ENCODE assay signal across 9 mouse cellular contexts in the genomic region with DNA sequence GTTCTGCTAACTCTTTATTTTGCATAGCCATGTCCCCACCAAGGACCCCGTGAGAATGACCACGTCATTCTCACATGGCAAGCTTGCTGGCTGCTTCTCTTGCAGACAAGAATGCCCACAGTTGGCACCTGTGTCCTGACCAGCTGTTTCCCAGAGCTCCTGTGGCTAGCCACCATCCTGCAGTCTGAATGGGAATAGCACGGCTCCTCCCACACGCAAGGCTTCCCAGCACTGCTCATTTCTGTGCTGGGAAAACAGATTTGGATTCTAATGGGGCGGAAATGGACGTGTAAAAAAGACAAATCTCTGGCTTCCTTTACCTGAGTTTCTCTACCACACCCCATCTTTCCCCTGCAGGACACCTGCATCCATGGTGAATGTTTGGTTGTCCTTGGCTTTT.
DNase-seq lines count a peak whose midpoint lies in the region; ATAC-seq lines count a peak whose summit lies in the region.
"Had no signal": no experiment of that assay in that cellular context is flagged by ENCODE, and none has a peak within 500 bp of the region (broad histone marks: within the 10 kb centered on the region; RNA-seq: fewer than 3 reads in every experiment).

No protein-coding gene starts in this region.

- no peak overlapping the region for H3K4me3 ChIP-seq in neural tube, embryonic 11.5 days (ENCODE audit: low read depth, low read length)
- no peak overlapping the region for H3K4me3 ChIP-seq in neural tube, embryonic 15.5 days (replicated peaks)

- no peaks in the 10 kb centered on the region for H3K9me3 ChIP-seq in neural tube, embryonic 11.5 days (ENCODE audit: control insufficient read depth, low read length)
- H3K9me3 ChIP-seq in neural tube, embryonic 15.5 days (replicated peaks), result no peaks in the 10 kb centered on the region

- H3K27ac ChIP-seq in neural tube, embryonic 11.5 days (ENCODE audit: low read depth, low read length), result no peak overlapping the region
- H3K27ac ChIP-seq in neural tube, embryonic 15.5 days (replicated peaks), result no peak overlapping the region

- no peak overlapping the region for H3K9ac ChIP-seq in neural tube, embryonic 11.5 days (ENCODE audit: low read length)
- H3K9ac ChIP-seq in neural tube, embryonic 15.5 days (replicated peaks), result no peak overlapping the region

- 55% methylated on average over 6 of the region's 6 CpGs for WGBS in neural tube, embryonic 11.5 days
- 27% methylated on average over 6 of the region's 6 CpGs for WGBS in neural tube, embryonic 15.5 days

- peak; percentile 60; the same call in 1 of the 2 replicates for ATAC-seq in neural tube, embryonic 11.5 days (ENCODE audit: insufficient read depth, low FRiP score, low TSS enrichment)
- no peak for ATAC-seq in neural tube, embryonic 15.5 days (ENCODE audit: low FRiP score)

- H3K27me3 ChIP-seq in neural tube, embryonic 11.5 days (ENCODE audit: control insufficient read depth, insufficient read depth, low read length), result no peaks in the 10 kb centered on the region
- H3K27me3 ChIP-seq in neural tube, embryonic 15.5 days (replicated peaks), result no peaks in the 10 kb centered on the region

- H3K36me3 ChIP-seq in neural tube, embryonic 11.5 days (ENCODE audit: control insufficient read depth, insufficient read depth, low read length), result no peaks in the 10 kb centered on the region
- H3K36me3 ChIP-seq in neural tube, embryonic 15.5 days, result no peaks in the 10 kb centered on the region

- DNase-seq in neural tube, embryonic 11.5 days (ENCODE audit: low spot score), result peak; percentile 15
- DNase-seq in cerebellum, adult 18-20 months, result peak; percentile 28 to 39
- peak; percentile 35 to 61 for DNase-seq in frontal cortex, postnatal 36 days (ENCODE audit: low spot score in 2 of 2)
- DNase-seq in right cerebral cortex, postnatal 14 days, result peak; percentile 16
- no peak for DNase-seq in urinary bladder, postnatal 10 days (ENCODE audit: low spot score)
- no peak for DNase-seq in kidney, adult 8-10 months
- DNase-seq: kidney, postnatal 36 days; liver had no signal

- H3K4me1 ChIP-seq in neural tube, embryonic 11.5 days (ENCODE audit: control insufficient read depth, insufficient read depth, low read length), result no peaks in the 10 kb centered on the region
- H3K4me1 ChIP-seq in neural tube, embryonic 15.5 days, result peaks cover 6% of the 10 kb centered on the region

- H3K4me2 ChIP-seq in neural tube, embryonic 11.5 days (ENCODE audit: low read depth), result no peak overlapping the region
- H3K4me2 ChIP-seq in neural tube, embryonic 15.5 days, result no peak overlapping the region

Comparison
In these comparisons a context has a peak if more than half of its experiments do, and no peak if none do; other contexts are left out.
1. DNase-seq: peak in neural tube, embryonic 11.5 days (single experiment), cerebellum, adult 18-20 months (2 of 2), frontal cortex, postnatal 36 days (2 of 2) and right cerebral cortex, postnatal 14 days (single experiment); none in urinary bladder, postnatal 10 days (single experiment) and kidney, adult 8-10 months (0 of 2).